Mouse (Mus musculus): Measurements from ENCODE around the gene Phf23.

- TF ChIP-seq CTCF (IDR thresholded peaks at IDR 0.05; ENCODE audit: low read depth, low read length), result peak; percentile 91
- no peak for TF ChIP-seq EP300 (IDR thresholded peaks at IDR 0.05; ENCODE audit: insufficient read depth, low read depth, low read length)
- no peak for TF ChIP-seq POLR2A (IDR thresholded peaks at IDR 0.05; ENCODE audit: insufficient read depth, low read length)
Measured at GRCm38 (mm10) chr11:69948763-69949150, 46.8 kb upstream of the Phf23 start.
